In the genomic region with DNA sequence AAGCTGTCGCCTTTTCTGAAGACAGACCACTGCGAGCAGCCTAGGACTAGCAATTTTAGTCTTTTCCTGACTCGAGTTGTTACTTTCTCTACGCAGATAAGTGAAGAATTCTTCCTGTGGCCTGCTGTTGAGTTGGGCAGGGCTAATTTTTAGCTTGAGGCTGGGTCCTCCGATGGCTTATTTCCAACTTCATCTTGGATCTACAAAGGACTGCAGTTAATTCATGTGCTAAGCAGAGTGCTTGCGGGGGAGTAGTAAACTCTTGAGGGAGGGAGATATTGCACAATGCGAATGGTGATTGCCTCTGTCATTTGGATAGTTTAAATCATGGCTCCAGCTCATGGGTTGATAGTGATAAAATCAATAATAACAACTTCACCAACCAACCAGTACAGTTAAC, we compare ENCODE assay signal across 16 mouse cellular contexts.
DNase-seq lines count a peak whose midpoint lies in the region; ATAC-seq and TF ChIP-seq lines count a peak whose summit lies in the region.
"Had no signal": no experiment of that assay in that cellular context is flagged by ENCODE, and none has a peak within 500 bp of the region (broad histone marks: within the 10 kb centered on the region; RNA-seq: fewer than 3 reads in every experiment).

No protein-coding gene starts in this region.

- DNase-seq in hindbrain, embryonic 11.5 days (ENCODE audit: low spot score), result no peak
- peak; percentile 67 for DNase-seq in lung, embryonic 14.5 days
- no peak for DNase-seq in lung, postnatal 14 days
- peak; percentile 59 for DNase-seq in brain, embryonic 14.5 days (ENCODE audit: low read depth)
- no peak for DNase-seq in frontal cortex, postnatal 25 days (ENCODE audit: low spot score in 2 of 2)
- DNase-seq: cerebellum, adult 9-11 months; gastrocnemius, postnatal 10 days; kidney, adult 2 months; spleen, adult 18-20 months; thymus, postnatal 25 days had no signal

- H3K36me3 ChIP-seq in hindbrain, embryonic 13.5 days, result peaks cover 38% of the 10 kb centered on the region
- no peaks in the 10 kb centered on the region for H3K36me3 ChIP-seq in hindbrain, embryonic 11.5 days (ENCODE audit: control insufficient read depth, insufficient read depth, low read length)
- peaks cover 44% of the 10 kb centered on the region for H3K36me3 ChIP-seq in lung, embryonic 14.5 days (ENCODE audit: insufficient read depth)
- peaks cover 11% of the 10 kb centered on the region for H3K36me3 ChIP-seq in intestine, embryonic 15.5 days

- no peak overlapping the region for H3K4me3 ChIP-seq in hindbrain, embryonic 13.5 days
- no peak overlapping the region for H3K4me3 ChIP-seq in hindbrain, embryonic 11.5 days (ENCODE audit: low read depth, low read length)
- H3K4me3 ChIP-seq in lung, embryonic 14.5 days (ENCODE audit: low read depth, low read length), result no peak overlapping the region
- H3K4me3 ChIP-seq in intestine, embryonic 15.5 days (replicated peaks), result no peak overlapping the region
- H3K4me3 ChIP-seq: embryonic facial prominence, embryonic 15.5 days; left cerebral cortex, adult 2 months had no signal

- 72% methylated on average over 7 of the region's 7 CpGs for WGBS in hindbrain, embryonic 13.5 days
- 93% methylated on average over 7 of the region's 7 CpGs for WGBS in hindbrain, embryonic 11.5 days
- WGBS in lung, embryonic 14.5 days, result 55% methylated on average over 7 of the region's 7 CpGs
- WGBS in intestine, embryonic 15.5 days, result 64% methylated on average over 7 of the region's 7 CpGs

- no peak for ATAC-seq in hindbrain, embryonic 13.5 days (ENCODE audit: low FRiP score)
- no peak for ATAC-seq in hindbrain, embryonic 11.5 days (ENCODE audit: low FRiP score)
- no peak for ATAC-seq in lung, embryonic 14.5 days (ENCODE audit: insufficient read depth)
- no peak for ATAC-seq in intestine, embryonic 15.5 days
- ATAC-seq: midbrain, embryonic 16.5 days had no signal

- peaks cover 13% of the 10 kb centered on the region for H3K4me1 ChIP-seq in hindbrain, embryonic 13.5 days (replicated peaks)
- H3K4me1 ChIP-seq in hindbrain, embryonic 11.5 days (replicated peaks; ENCODE audit: control insufficient read depth, insufficient read depth, low read length), result no peaks in the 10 kb centered on the region
- 0 out of 2 replicates have a peak, but pooled peaks cover 5% of the 10 kb centered on the region for H3K4me1 ChIP-seq in lung, embryonic 14.5 days (ENCODE audit: insufficient read depth)
- 0 out of 2 replicates have a peak, but pooled peaks cover 2% of the 10 kb centered on the region for H3K4me1 ChIP-seq in intestine, embryonic 15.5 days (replicated peaks)

- H3K27me3 ChIP-seq in hindbrain, embryonic 13.5 days, result no peaks in the 10 kb centered on the region
- H3K27me3 ChIP-seq in hindbrain, embryonic 11.5 days (ENCODE audit: control insufficient read depth, insufficient read depth, low read length), result no peaks in the 10 kb centered on the region
- no peaks in the 10 kb centered on the region for H3K27me3 ChIP-seq in lung, embryonic 14.5 days (ENCODE audit: insufficient read depth, low read length)
- no peaks in the 10 kb centered on the region for H3K27me3 ChIP-seq in intestine, embryonic 15.5 days (replicated peaks)
- H3K27me3 ChIP-seq: embryonic facial prominence, embryonic 15.5 days had no signal

- no peak for TF ChIP-seq CTCF in lung, embryonic 14.5 days (IDR thresholded peaks at IDR 0.05; ENCODE audit: low read depth)
- TF ChIP-seq CTCF in brain, embryonic 14.5 days (IDR thresholded peaks at IDR 0.05; ENCODE audit: borderline replicate concordance, extremely low read depth, insufficient read depth, insufficient read length), result no peak

- no peak for TF ChIP-seq POLR2A in brain, embryonic 14.5 days (IDR thresholded peaks at IDR 0.05; ENCODE audit: borderline replicate concordance, extremely low read depth, insufficient read depth, insufficient read length, poor library complexity, severe bottlenecking)

- no peak overlapping the region for H3K4me2 ChIP-seq in hindbrain, embryonic 13.5 days
- H3K4me2 ChIP-seq in hindbrain, embryonic 11.5 days (replicated peaks; ENCODE audit: low read depth, low read length), result no peak overlapping the region
- no peak overlapping the region for H3K4me2 ChIP-seq in lung, embryonic 14.5 days
- no peak overlapping the region for H3K4me2 ChIP-seq in intestine, embryonic 15.5 days (replicated peaks)
- H3K4me2 ChIP-seq: embryonic facial prominence, embryonic 15.5 days; hindbrain, embryonic 14.5 days had no signal

- no peaks in the 10 kb centered on the region for H3K9me3 ChIP-seq in hindbrain, embryonic 13.5 days
- no peaks in the 10 kb centered on the region for H3K9me3 ChIP-seq in hindbrain, embryonic 11.5 days (ENCODE audit: control insufficient read depth, low read length)
- no peaks in the 10 kb centered on the region for H3K9me3 ChIP-seq in lung, embryonic 14.5 days (ENCODE audit: low read depth, low read length)
- no peaks in the 10 kb centered on the region for H3K9me3 ChIP-seq in intestine, embryonic 15.5 days
- H3K9me3 ChIP-seq: embryonic facial prominence, embryonic 15.5 days had no signal

- H3K27ac ChIP-seq in hindbrain, embryonic 13.5 days, result peak overlapping the region; percentile 41; the same call in 1 of the 2 replicates
- H3K27ac ChIP-seq in hindbrain, embryonic 11.5 days (ENCODE audit: low read depth, low read length), result no peak overlapping the region
- no peak overlapping the region for H3K27ac ChIP-seq in lung, embryonic 14.5 days (ENCODE audit: low read depth)
- H3K27ac ChIP-seq in intestine, embryonic 15.5 days, result peak overlapping the region; percentile 44; the same call in 1 of the 2 replicates
- H3K27ac ChIP-seq: embryonic facial prominence, embryonic 15.5 days; hindbrain, embryonic 14.5 days; left cerebral cortex, adult 2 months had no signal

- H3K9ac ChIP-seq in hindbrain, embryonic 13.5 days, result no peak overlapping the region
- no peak overlapping the region for H3K9ac ChIP-seq in hindbrain, embryonic 11.5 days (ENCODE audit: low read depth, low read length)
- no peak overlapping the region for H3K9ac ChIP-seq in lung, embryonic 14.5 days
- no peak overlapping the region for H3K9ac ChIP-seq in intestine, embryonic 15.5 days
- H3K9ac ChIP-seq: embryonic facial prominence, embryonic 15.5 days; hindbrain, embryonic 14.5 days had no signal

Comparison
In these comparisons a context has a peak if more than half of its experiments do, and no peak if none do; other contexts are left out.
1. H3K27ac ChIP-seq: peak in hindbrain, embryonic 13.5 days (single experiment) and intestine, embryonic 15.5 days (single experiment); none in hindbrain, embryonic 11.5 days (single experiment) and lung, embryonic 14.5 days (single experiment).
2. DNase-seq: peak in lung, embryonic 14.5 days (single experiment) and brain, embryonic 14.5 days (single experiment); none in hindbrain, embryonic 11.5 days (single experiment), lung, postnatal 14 days (single experiment) and frontal cortex, postnatal 25 days (0 of 2).